Mouse (Mus musculus) liver, embryonic 13.5 days (tissue): ENCODE measurements around the gene Pwwp2b. TPM values are rescaled to one million over a fixed set of nuclear protein-coding genes. Genes with fewer than 3 reads are reported as not detected.
A peak's percentile ranks its signal among the peaks of the same experiment; 100 is the strongest.

Experiments used
- ATAC-seq: fragments of 200-750 bp; cut with Nextera tagmentation; 2 replicates; pipeline ENCODE4 v1.8.0; 2017; ENCODE audit warnings: low read depth, mild to moderate bottlenecking, moderate number of reproducible peaks, moderate library complexity
- DNase-seq: peaks from one replicate; pipeline ENCODE4 v3.0.0; 2022
- H3K27ac ChIP-seq: fragments of 300-500 bp; sonication (generic); 2 replicates; pipeline ENCODE4 v1.5.1; 2015; ENCODE audit warnings: moderate library complexity, mild to moderate bottlenecking, inconsistent platforms
- H3K27me3 ChIP-seq: fragments of 300-500 bp; sonication (generic); 2 replicates; pipeline ENCODE4 v1.6.1; 2015; ENCODE audit warnings: mild to moderate bottlenecking, inconsistent platforms
- H3K36me3 ChIP-seq: fragments of 300-500 bp; sonication (generic); 2 replicates; pipeline ENCODE4 v1.6.1; 2015; ENCODE audit warnings: mild to moderate bottlenecking, inconsistent platforms
- H3K4me1 ChIP-seq: fragments of 300-500 bp; sonication (generic); replicated peaks from 2 replicates; pipeline ENCODE4 v1.6.1; 2015; ENCODE audit warnings: inconsistent platforms
- H3K4me2 ChIP-seq: fragments of 300-500 bp; sonication (generic); 2 replicates; pipeline ENCODE4 v1.6.1; 2015; ENCODE audit warnings: inconsistent platforms, mild to moderate bottlenecking, moderate library complexity
- H3K4me3 ChIP-seq: fragments of 300-500 bp; sonication (generic); replicated peaks from 2 replicates; pipeline ENCODE4 v1.5.1; 2015; ENCODE audit warnings: mild to moderate bottlenecking, inconsistent platforms
- H3K9ac ChIP-seq: fragments of 300-500 bp; sonication (generic); 2 replicates; pipeline ENCODE4 v1.6.1; 2015; ENCODE audit warnings: mild to moderate bottlenecking, inconsistent platforms
- H3K9me3 ChIP-seq: fragments of 300-500 bp; sonication (generic); replicated peaks from 2 replicates; pipeline ENCODE4 v1.6.1; 2016; ENCODE audit warnings: inconsistent platforms
- WGBS: fragments of 180-500 bp; shearing (Covaris S2); methylation state at CpG from one replicate; pipeline ENCODE4 v1.1.7; 2015; ENCODE audit not compliant: insufficient replicate concordance; 5-methylcytosine and 5-hydroxymethylcytosine counted together
- polyA plus RNA-seq: library from polyadenylated mRNA; unstranded; fragments of >200 nt; fragmentation: Nextera tagmentation; extraction: Ambion mirVana; gene quantifications from 2 replicates; pipeline ENCODE4 v1.2.1, GENCODE M21; 2015

The Pwwp2b gene
- polyA plus RNA-seq, 1 experiment from 2014 or later = 1.7 TPM

- ATAC-seq (no peak), DNase-seq (no peak)
- peaks cover 13% of the 10 kb centered on the region for H3K4me1 ChIP-seq
- H3K4me2 ChIP-seq = no peak overlapping the region
- no peak overlapping the region for H3K9ac ChIP-seq
- no peaks in the 10 kb centered on the region for H3K9me3 ChIP-seq
- no peaks in the 10 kb centered on the region for H3K36me3 ChIP-seq
- H3K27ac ChIP-seq = no peak overlapping the region
- WGBS = 60% methylated on average over 1 of the region's 1 CpGs
- no peak overlapping the region for H3K4me3 ChIP-seq
- no peaks in the 10 kb centered on the region for H3K27me3 ChIP-seq
Measured at GRCm38 (mm10) chr7:139215516-139215915, 32.8 kb upstream of the Pwwp2b start.

GRCm38 (mm10) chr7:139215946-139216345, 32.3 kb upstream of the Pwwp2b start:
- no peak overlapping the region for H3K4me2 ChIP-seq
- no peaks in the 10 kb centered on the region for H3K36me3 ChIP-seq
- H3K9ac ChIP-seq = no peak overlapping the region
- H3K4me3 ChIP-seq = no peak overlapping the region
- DNase-seq (no peak), ATAC-seq (no peak)
- WGBS = 75% methylated on average over 7 of the region's 7 CpGs
- H3K4me1 ChIP-seq = peaks cover 13% of the 10 kb centered on the region
- H3K27me3 ChIP-seq = no peaks in the 10 kb centered on the region
- H3K27ac ChIP-seq = no peak overlapping the region
- no peaks in the 10 kb centered on the region for H3K9me3 ChIP-seq

- 73% methylated on average over 9 of the region's 9 CpGs for WGBS
- no peak overlapping the region for H3K4me3 ChIP-seq
- ATAC-seq (no peak), DNase-seq (no peak)
- H3K36me3 ChIP-seq = no peaks in the 10 kb centered on the region
- no peak overlapping the region for H3K4me2 ChIP-seq
- H3K4me1 ChIP-seq = peaks cover 13% of the 10 kb centered on the region
- no peak overlapping the region for H3K9ac ChIP-seq
- H3K27me3 ChIP-seq = no peaks in the 10 kb centered on the region
- no peak overlapping the region for H3K27ac ChIP-seq
- H3K9me3 ChIP-seq = no peaks in the 10 kb centered on the region
Measured at GRCm38 (mm10) chr7:139216464-139216863, 31.8 kb upstream of the Pwwp2b start.

GRCm38 (mm10) chr7:139217046-139217445, 31.2 kb upstream of the Pwwp2b start:
- DNase-seq (no peak), ATAC-seq (no peak)
- H3K27me3 ChIP-seq = no peaks in the 10 kb centered on the region
- H3K9ac ChIP-seq = no peak overlapping the region
- no peaks in the 10 kb centered on the region for H3K36me3 ChIP-seq
- H3K4me2 ChIP-seq = no peak overlapping the region
- no peak overlapping the region for H3K27ac ChIP-seq
- WGBS = 74% methylated on average over 7 of the region's 7 CpGs
- H3K4me3 ChIP-seq = no peak overlapping the region
- no peaks in the 10 kb centered on the region for H3K9me3 ChIP-seq
- peaks cover 13% of the 10 kb centered on the region for H3K4me1 ChIP-seq

GRCm38 (mm10) chr7:139218641-139219415, 29.5 kb upstream of the Pwwp2b start:
- Histone ChIP-seq H3K9ac (no peak overlapping the region), H3K27ac (no peak overlapping the region), H3K4me2 (no peak overlapping the region), H3K27me3 (no peaks in the 10 kb centered on the region), H3K36me3 (no peaks in the 10 kb centered on the region), H3K4me3 (no peak overlapping the region), H3K9me3 (no peaks in the 10 kb centered on the region), H3K4me1 (no peaks in the 10 kb centered on the region)
- WGBS = 53% methylated on average over 6 of the region's 6 CpGs
- ATAC-seq (no peak), DNase-seq (no peak)

- DNase-seq (no peak), ATAC-seq (no peak)
- Histone ChIP-seq H3K36me3 (no peaks in the 10 kb centered on the region), H3K27ac (no peak overlapping the region), H3K9ac (no peak overlapping the region), H3K9me3 (no peaks in the 10 kb centered on the region), H3K4me2 (no peak overlapping the region), H3K27me3 (no peaks in the 10 kb centered on the region), H3K4me1 (no peaks in the 10 kb centered on the region), H3K4me3 (no peak overlapping the region)
- WGBS = 60% methylated on average over 5 of the region's 5 CpGs
Measured at GRCm38 (mm10) chr7:139219486-139219885, 28.8 kb upstream of the Pwwp2b start.

- Histone ChIP-seq H3K27me3 (no peaks in the 10 kb centered on the region), H3K4me2 (no peak overlapping the region), H3K4me3 (no peak overlapping the region), H3K9ac (no peak overlapping the region), H3K36me3 (no peaks in the 10 kb centered on the region), H3K9me3 (no peaks in the 10 kb centered on the region), H3K4me1 (0 out of 2 replicates have a peak, but pooled peaks cover 4% of the 10 kb centered on the region), H3K27ac (no peak overlapping the region)
- DNase-seq (no peak), ATAC-seq (no peak)
- 58% methylated on average over 2 of the region's 2 CpGs for WGBS
Measured at GRCm38 (mm10) chr7:139220303-139220702, 28.0 kb upstream of the Pwwp2b start.

GRCm38 (mm10) chr7:139221072-139221471, 27.2 kb upstream of the Pwwp2b start:
- no peak overlapping the region for H3K27ac ChIP-seq
- H3K36me3 ChIP-seq = no peaks in the 10 kb centered on the region
- H3K27me3 ChIP-seq = no peaks in the 10 kb centered on the region
- WGBS = 53% methylated on average over 5 of the region's 5 CpGs
- no peaks in the 10 kb centered on the region for H3K9me3 ChIP-seq
- no peak for ATAC-seq
- no peak overlapping the region for H3K9ac ChIP-seq
- DNase-seq = no peak
- 0 out of 2 replicates have a peak, but pooled peaks cover 6% of the 10 kb centered on the region for H3K4me1 ChIP-seq
- no peak overlapping the region for H3K4me3 ChIP-seq
- H3K4me2 ChIP-seq = no peak overlapping the region

- DNase-seq = no peak
- 71% methylated on average over 2 of the region's 2 CpGs for WGBS
Measured at GRCm38 (mm10) chr7:139221856-139222255, 26.4 kb upstream of the Pwwp2b start.

GRCm38 (mm10) chr7:139222341-139222740, 25.9 kb upstream of the Pwwp2b start:
- ATAC-seq = no peak
- H3K36me3 ChIP-seq = no peaks in the 10 kb centered on the region
- no peaks in the 10 kb centered on the region for H3K9me3 ChIP-seq
- H3K27ac ChIP-seq = no peak overlapping the region
- WGBS = 67% methylated on average over 4 of the region's 4 CpGs
- no peak overlapping the region for H3K9ac ChIP-seq
- 0 out of 2 replicates have a peak, but pooled peaks cover 6% of the 10 kb centered on the region for H3K4me1 ChIP-seq
- H3K4me2 ChIP-seq = no peak overlapping the region
- DNase-seq = no peak
- no peak overlapping the region for H3K4me3 ChIP-seq
- no peaks in the 10 kb centered on the region for H3K27me3 ChIP-seq

More at GRCm38 (mm10) chr7:139221856-139222255, 26.4 kb upstream of the Pwwp2b start:
- Histone ChIP-seq H3K4me3 (no peak overlapping the region), H3K4me2 (no peak overlapping the region), H3K36me3 (no peaks in the 10 kb centered on the region), H3K4me1 (0 out of 2 replicates have a peak, but pooled peaks cover 6% of the 10 kb centered on the region), H3K9ac (no peak overlapping the region), H3K27me3 (no peaks in the 10 kb centered on the region), H3K27ac (no peak overlapping the region), H3K9me3 (no peaks in the 10 kb centered on the region)
- ATAC-seq = no peak

GRCm38 (mm10) chr7:139224070-139224469, 24.2 kb upstream of the Pwwp2b start:
- DNase-seq (no peak), ATAC-seq (no peak)
- 48% methylated on average over 1 of the region's 1 CpGs for WGBS
- peaks cover 6% of the 10 kb centered on the region; the same call in 1 of the 2 replicates for H3K4me1 ChIP-seq
- no peak overlapping the region for H3K4me2 ChIP-seq
- H3K27me3 ChIP-seq = no peaks in the 10 kb centered on the region
- H3K9ac ChIP-seq = no peak overlapping the region
- H3K9me3 ChIP-seq = no peaks in the 10 kb centered on the region
- peak overlapping the region; percentile 35 for H3K27ac ChIP-seq
- H3K4me3 ChIP-seq = no peak overlapping the region
- H3K36me3 ChIP-seq = no peaks in the 10 kb centered on the region

GRCm38 (mm10) chr7:139224725-139225124, 23.6 kb upstream of the Pwwp2b start:
- Histone ChIP-seq H3K9me3 (no peaks in the 10 kb centered on the region), H3K4me3 (no peak overlapping the region), H3K4me2 (no peak overlapping the region), H3K36me3 (no peaks in the 10 kb centered on the region), H3K4me1 (peaks cover 6% of the 10 kb centered on the region; the same call in 1 of the 2 replicates), H3K27me3 (no peaks in the 10 kb centered on the region), H3K27ac (peak overlapping the region; percentile 35; the same call in 1 of the 2 replicates), H3K9ac (no peak overlapping the region)
- ATAC-seq (peak; percentile 49; the same call in 1 of the 2 replicates), DNase-seq (no peak)
- 20% methylated on average over 8 of the region's 8 CpGs for WGBS
